Mouse (Mus musculus) limb, embryonic 10.5 days (tissue): ENCODE results near the gene Slc37a2. TPM values are rescaled to one million over a fixed set of nuclear protein-coding genes. Genes with fewer than 3 reads are reported as not detected.

Experiments
- DNase-seq: peaks from one replicate; pipeline ENCODE4 v3.0.0-alpha.2; 2017; ENCODE audit warnings: low spot score
- H3K27ac ChIP-seq: fragments of 300-500 bp; sonication (generic); 2 replicates; pipeline ENCODE4 v1.5.1; 2016; ENCODE audit warnings: mild to moderate bottlenecking
- H3K27me3 ChIP-seq: fragments of 300-500 bp; sonication (generic); 2 replicates; pipeline ENCODE4 v1.6.1; 2016; ENCODE audit warnings: low read depth, mild to moderate bottlenecking; ENCODE audit not compliant: poor library complexity, severe bottlenecking
- H3K36me3 ChIP-seq: fragments of 300-500 bp; sonication (generic); 2 replicates; pipeline ENCODE4 v1.6.1; 2016; ENCODE audit warnings: mild to moderate bottlenecking, moderate library complexity
- H3K4me1 ChIP-seq: fragments of 300-500 bp; sonication (generic); 2 replicates; pipeline ENCODE4 v1.6.1; 2016
- H3K4me3 ChIP-seq: fragments of 300-500 bp; sonication (generic); 2 replicates; pipeline ENCODE4 v1.5.1; 2016; ENCODE audit warnings: mild to moderate bottlenecking, moderate library complexity
- H3K9me3 ChIP-seq: fragments of 300-500 bp; sonication (generic); replicated peaks from 2 replicates; pipeline ENCODE4 v1.6.1; 2016; ENCODE audit warnings: mild to moderate bottlenecking
- WGBS: fragments of 180-500 bp; shearing (Covaris S2); methylation state at CpG from one replicate; pipeline ENCODE4 v1.1.7; 2016; 5-methylcytosine and 5-hydroxymethylcytosine counted together
- polyA plus RNA-seq: library from polyadenylated mRNA; unstranded; fragments of >200 nt; fragmentation: Nextera tagmentation; extraction: Ambion mirVana; gene quantifications from 2 replicates; pipeline ENCODE4 v1.2.1, GENCODE M21; 2016

Slc37a2 gene
- polyA plus RNA-seq, 1 experiment from 2014 or later: 2.5 TPM

- no peaks in the 10 kb centered on the region for H3K36me3 ChIP-seq
- peaks cover 15% of the 10 kb centered on the region; the same call in 1 of the 2 replicates for H3K27me3 ChIP-seq
- H3K9me3 ChIP-seq: no peaks in the 10 kb centered on the region
- no peak overlapping the region for H3K27ac ChIP-seq
- no peak overlapping the region for H3K4me3 ChIP-seq
- 72% methylated on average over 1 of the region's 1 CpGs for WGBS
- peaks cover 12% of the 10 kb centered on the region; the same call in 1 of the 2 replicates for H3K4me1 ChIP-seq
- DNase-seq: no peak
Observed at GRCm38 (mm10) chr9:37244600-37244999, 10.9 kb downstream of the Slc37a2 start.

GRCm38 (mm10) chr9:37242764-37243163 lies 12.8 kb downstream of the Slc37a2 start:
- Histone ChIP-seq H3K36me3 (no peaks in the 10 kb centered on the region), H3K27me3 (peaks cover 15% of the 10 kb centered on the region; the same call in 1 of the 2 replicates), H3K4me1 (peaks cover 6% of the 10 kb centered on the region; the same call in 1 of the 2 replicates), H3K27ac (no peak overlapping the region), H3K4me3 (no peak overlapping the region), H3K9me3 (no peaks in the 10 kb centered on the region)
- DNase-seq: no peak
- WGBS: 88% methylated on average over 3 of the region's 3 CpGs

GRCm38 (mm10) chr9:37235951-37236737 lies 19.4 kb downstream of the Slc37a2 start:
- Histone ChIP-seq H3K4me3 (no peak overlapping the region), H3K36me3 (no peaks in the 10 kb centered on the region), H3K27me3 (0 out of 2 replicates have a peak, but pooled peaks cover 13% of the 10 kb centered on the region), H3K9me3 (no peaks in the 10 kb centered on the region), H3K4me1 (peaks cover 10% of the 10 kb centered on the region), H3K27ac (no peak overlapping the region)
- no peak for DNase-seq
- 79% methylated on average over 4 of the region's 4 CpGs for WGBS

GRCm38 (mm10) chr9:37232201-37233195 lies 23.0 kb downstream of the Slc37a2 start:
- Histone ChIP-seq H3K27me3 (peaks cover 32% of the 10 kb centered on the region), H3K9me3 (no peaks in the 10 kb centered on the region), H3K27ac (no peak overlapping the region), H3K36me3 (no peaks in the 10 kb centered on the region), H3K4me1 (peaks cover 17% of the 10 kb centered on the region), H3K4me3 (no peak overlapping the region)
- DNase-seq: no peak
- 62% methylated on average over 22 of the region's 22 CpGs for WGBS

- no peaks in the 10 kb centered on the region for H3K36me3 ChIP-seq
- no peak overlapping the region for H3K27ac ChIP-seq
- WGBS: 91% methylated on average over 9 of the region's 9 CpGs
- no peak for DNase-seq
- peaks cover 33% of the 10 kb centered on the region for H3K27me3 ChIP-seq
- peaks cover 17% of the 10 kb centered on the region for H3K4me1 ChIP-seq
- no peak overlapping the region for H3K4me3 ChIP-seq
- no peaks in the 10 kb centered on the region for H3K9me3 ChIP-seq
Observed at GRCm38 (mm10) chr9:37230486-37231195, 24.9 kb downstream of the Slc37a2 start.

GRCm38 (mm10) chr9:37229880-37230325 lies 25.6 kb downstream of the Slc37a2 start:
- Histone ChIP-seq H3K4me1 (peaks cover 17% of the 10 kb centered on the region), H3K27ac (no peak overlapping the region), H3K27me3 (peaks cover 33% of the 10 kb centered on the region), H3K36me3 (no peaks in the 10 kb centered on the region), H3K4me3 (no peak overlapping the region), H3K9me3 (no peaks in the 10 kb centered on the region)
- 0% methylated on average over 1 of the region's 1 CpGs for WGBS
- DNase-seq: peak; percentile 61

GRCm38 (mm10) chr9:37225581-37225980 lies 30.0 kb downstream of the Slc37a2 start:
- Histone ChIP-seq H3K9me3 (no peaks in the 10 kb centered on the region), H3K27ac (no peak overlapping the region), H3K4me3 (no peak overlapping the region), H3K36me3 (no peaks in the 10 kb centered on the region), H3K27me3 (peaks cover 15% of the 10 kb centered on the region), H3K4me1 (peaks cover 7% of the 10 kb centered on the region; the same call in 1 of the 2 replicates)
- no peak for DNase-seq
- 95% methylated on average over 1 of the region's 1 CpGs for WGBS

- no peak overlapping the region for H3K4me3 ChIP-seq
- no peak for DNase-seq
- H3K27me3 ChIP-seq: no peaks in the 10 kb centered on the region
- H3K4me1 ChIP-seq: no peaks in the 10 kb centered on the region
- no peaks in the 10 kb centered on the region for H3K9me3 ChIP-seq
- no peak overlapping the region for H3K27ac ChIP-seq
- 92% methylated on average over 8 of the region's 8 CpGs for WGBS
- no peaks in the 10 kb centered on the region for H3K36me3 ChIP-seq
Observed at GRCm38 (mm10) chr9:37220755-37221154, 34.8 kb downstream of the Slc37a2 start.

GRCm38 (mm10) chr9:37214327-37215060 lies 41.0 kb downstream of the Slc37a2 start:
- H3K27me3 ChIP-seq: no peaks in the 10 kb centered on the region
- WGBS: 89% methylated on average over 9 of the region's 9 CpGs
- H3K4me3 ChIP-seq: no peak overlapping the region
- no peaks in the 10 kb centered on the region for H3K4me1 ChIP-seq
- no peak overlapping the region for H3K27ac ChIP-seq
- DNase-seq: no peak
- H3K36me3 ChIP-seq: no peaks in the 10 kb centered on the region
- H3K9me3 ChIP-seq: no peaks in the 10 kb centered on the region

GRCm38 (mm10) chr9:37213060-37213738 lies 42.3 kb downstream of the Slc37a2 start:
- DNase-seq: no peak
- Histone ChIP-seq H3K4me3 (no peak overlapping the region), H3K9me3 (no peaks in the 10 kb centered on the region), H3K27me3 (no peaks in the 10 kb centered on the region), H3K36me3 (no peaks in the 10 kb centered on the region), H3K4me1 (no peaks in the 10 kb centered on the region), H3K27ac (no peak overlapping the region)
- 91% methylated on average over 13 of the region's 13 CpGs for WGBS

- peak; percentile 84 for DNase-seq
- Histone ChIP-seq H3K27me3 (no peaks in the 10 kb centered on the region), H3K4me1 (peaks cover 4% of the 10 kb centered on the region; the same call in 1 of the 2 replicates), H3K27ac (peak within 1 kb of the TSS; percentile 90), H3K36me3 (no peaks in the 10 kb centered on the region), H3K9me3 (no peaks in the 10 kb centered on the region), H3K4me3 (peak within 1 kb of the TSS; percentile 68)
- under 1% methylated on average over 21 of the region's 21 CpGs for WGBS
Observed at GRCm38 (mm10) chr9:37207929-37208411, 47.6 kb downstream of the Slc37a2 start, which contains the start of gene Tmem218. Gene Tmem218 (plus strand): TSS chr9:37208223.
